Comparison of ENCODE assay signal across 8 mouse cellular contexts in genomic region chr8:84202466-84202865, GRCm38 (mm10). TPM values are rescaled to one million over a fixed set of nuclear protein-coding genes. Genes with fewer than 3 reads are reported as not detected.
A peak's percentile ranks its signal among the peaks of the same experiment; 100 is the strongest.
DNase-seq lines count a peak whose midpoint lies in the region; ATAC-seq and TF ChIP-seq lines count a peak whose summit lies in the region.

No protein-coding gene starts in this region.

- H3K9ac ChIP-seq in kidney, embryonic 15.5 days, result peak overlapping the region; percentile 72; the same call in 1 of the 2 replicates

- H3K4me1 ChIP-seq in kidney, embryonic 15.5 days, result peaks cover 81% of the 10 kb centered on the region

- H3K27ac ChIP-seq in layer of hippocampus, adult 2 months, result peak overlapping the region; percentile 98
- peak overlapping the region; percentile 97 for H3K27ac ChIP-seq in kidney, embryonic 15.5 days

- H3K4me3 ChIP-seq in layer of hippocampus, adult 2 months, result peak overlapping the region; percentile 65
- H3K4me3 ChIP-seq in kidney, embryonic 15.5 days (replicated peaks), result peak overlapping the region; percentile 67

- DNase-seq in layer of hippocampus, adult 2 months (ENCODE audit: low spot score in 2 of 2), result no peak
- no peak for DNase-seq in layer of hippocampus, postnatal 14 days (ENCODE audit: low spot score in 2 of 2)
- DNase-seq in adrenal gland, postnatal 36 days, result peak; percentile 84 to 88
- DNase-seq in heart, adult 9 months (ENCODE audit: low spot score in 2 of 2), result peak; percentile 73 to 76
- DNase-seq in lung, postnatal 14 days, result peak; percentile 76
- DNase-seq in urinary bladder, postnatal 36 days (ENCODE audit: low spot score in 2 of 2), result peak; percentile 69 to 84
- no peak for DNase-seq in cerebellum, postnatal 10 days

- peaks cover 17% of the 10 kb centered on the region for H3K36me3 ChIP-seq in kidney, embryonic 15.5 days

- TF ChIP-seq CTCF in layer of hippocampus, adult 2 months (conservative IDR thresholded peaks at IDR 0.05), result no peak

- no peaks in the 10 kb centered on the region for H3K9me3 ChIP-seq in kidney, embryonic 15.5 days (replicated peaks)

- ATAC-seq in kidney, embryonic 15.5 days (replicated peaks; ENCODE audit: low FRiP score), result no peak

- no peaks in the 10 kb centered on the region for H3K27me3 ChIP-seq in kidney, embryonic 15.5 days

- WGBS in kidney, embryonic 15.5 days, result 70% methylated on average over 9 of the region's 9 CpGs

- peak overlapping the region; percentile 84 for H3K4me2 ChIP-seq in kidney, embryonic 15.5 days

RNA-seq across cellular contexts. Expression of gene Nanos3, which starts 17.4 kb away (rescaled TPM):
- total RNA-seq in layer of hippocampus, adult 2 months (2021), result 1 to 10 TPM; 2.6 to 5.0 TPM
- total RNA-seq in layer of hippocampus, postnatal 14 days (2021), result 1 to 10 TPM; 3.8 to 4.4 TPM
- 1 to 10 TPM in 1 of 2 experiments, not detected in 1; 2.3 TPM for total RNA-seq in adrenal gland, postnatal 36 days (2021)
- 3.6 and 4.7 TPM in 2 replicates for polyA plus RNA-seq in kidney, embryonic 15.5 days (2015; fragmentation: Nextera tagmentation; extraction: Ambion mirVana)

RNA-seq across cellular contexts. Expression of gene Zswim4, which starts 34.4 kb away (rescaled TPM):
- 10 to 100 TPM; 18.0 to 19.3 TPM for total RNA-seq in layer of hippocampus, adult 2 months (2021)
- total RNA-seq in layer of hippocampus, postnatal 14 days (2021), result 10 to 100 TPM; 17.2 to 18.8 TPM
- 10 to 100 TPM; 40.1 to 47.6 TPM for total RNA-seq in adrenal gland, postnatal 36 days (2021)
- polyA plus RNA-seq in kidney, embryonic 15.5 days (2015; fragmentation: Nextera tagmentation; extraction: Ambion mirVana), result 16.6 and 17.3 TPM in 2 replicates

RNA-seq across cellular contexts. Expression of gene D8Ertd738e, which starts 47.1 kb away (rescaled TPM):
- total RNA-seq in layer of hippocampus, adult 2 months (2021), result 100 to 1,000 TPM; 143 to 146 TPM
- 100 to 1,000 TPM; 147 to 156 TPM for total RNA-seq in layer of hippocampus, postnatal 14 days (2021)
- total RNA-seq in adrenal gland, postnatal 36 days (2021), result 100 to 1,000 TPM; 267 to 283 TPM
- polyA plus RNA-seq in kidney, embryonic 15.5 days (2015; fragmentation: Nextera tagmentation; extraction: Ambion mirVana), result 336 and 355 TPM in 2 replicates

RNA-seq across cellular contexts. Expression of gene 4930432K21Rik, which starts 54.6 kb away (rescaled TPM):
- 1 to 10 TPM; 2.1 to 2.9 TPM for total RNA-seq in layer of hippocampus, adult 2 months (2021)
- total RNA-seq in layer of hippocampus, postnatal 14 days (2021), result 1 to 10 TPM; 1.1 TPM
- total RNA-seq in adrenal gland, postnatal 36 days (2021), result under 1 TPM; 0.46 to 0.76 TPM
- polyA plus RNA-seq in kidney, embryonic 15.5 days (2015; fragmentation: Nextera tagmentation; extraction: Ambion mirVana), result 1.7 and 2.0 TPM in 2 replicates

RNA-seq across cellular contexts. Expression of gene Mri1, which starts 54.7 kb away (rescaled TPM):
- total RNA-seq in layer of hippocampus, adult 2 months (2021), result 10 to 100 TPM; 19.0 to 21.9 TPM
- 10 to 100 TPM; 24.7 to 28.7 TPM for total RNA-seq in layer of hippocampus, postnatal 14 days (2021)
- total RNA-seq in adrenal gland, postnatal 36 days (2021), result 10 to 100 TPM; 29.0 to 45.3 TPM
- 66.8 and 77.8 TPM in 2 replicates for polyA plus RNA-seq in kidney, embryonic 15.5 days (2015; fragmentation: Nextera tagmentation; extraction: Ambion mirVana)

Comparison
In these comparisons a context has a peak if more than half of its experiments do, and no peak if none do; other contexts are left out.
1. DNase-seq: peak in adrenal gland, postnatal 36 days (2 of 2), heart, adult 9 months (2 of 2), lung, postnatal 14 days (single experiment) and urinary bladder, postnatal 36 days (2 of 2); none in layer of hippocampus, adult 2 months (0 of 2), layer of hippocampus, postnatal 14 days (0 of 2) and cerebellum, postnatal 10 days (0 of 2).